ENCODE assay signal across 14 mouse cellular contexts in genomic region chr1:136254503-136255065, GRCm38 (mm10). TPM values are rescaled to one million over a fixed set of nuclear protein-coding genes. Genes with fewer than 3 reads are reported as not detected.
"Had no signal": no experiment of that assay in that cellular context is flagged by ENCODE, and none has a peak within 500 bp of the region (broad histone marks: within the 10 kb centered on the region; RNA-seq: fewer than 3 reads in every experiment).

No protein-coding gene starts in this region.

- DNase-seq: kidney, postnatal 14 days; left cerebral cortex, postnatal 4 days; lung, adult 18-20 months; midbrain, embryonic 14.5 days; right cerebral cortex, postnatal 14 days had no signal

- H3K27ac ChIP-seq: kidney, embryonic 15.5 days; limb, embryonic 13.5 days; liver, embryonic 14.5 days; neural tube, embryonic 13.5 days had no signal

- H3K36me3 ChIP-seq: kidney, embryonic 15.5 days; limb, embryonic 13.5 days; neural tube, embryonic 13.5 days had no signal

- H3K9ac ChIP-seq: kidney, embryonic 15.5 days; limb, embryonic 13.5 days; liver, embryonic 14.5 days; neural tube, embryonic 13.5 days had no signal

- H3K4me3 ChIP-seq: kidney, embryonic 15.5 days; limb, embryonic 13.5 days; neural tube, embryonic 13.5 days had no signal

- H3K4me2 ChIP-seq: kidney, embryonic 15.5 days; limb, embryonic 13.5 days; neural tube, embryonic 13.5 days had no signal

- H3K9me3 ChIP-seq: kidney, embryonic 15.5 days; limb, embryonic 13.5 days; neural tube, embryonic 13.5 days had no signal

RNA-seq across cellular contexts. Expression of gene Gpr25, which starts 6.1 kb away (rescaled TPM):
- total RNA-seq: liver, adult 2 months; monocyte, adult 5-6 weeks had no signal
- polyA plus RNA-seq: kidney, embryonic 15.5 days; limb, embryonic 13.5 days; liver, embryonic 14.5 days; lung, embryonic 16.5 days; midbrain, embryonic 14.5 days; stomach, embryonic 16.5 days had no signal

RNA-seq across cellular contexts. Expression of gene Inava, which starts 20.5 kb away (rescaled TPM):
- total RNA-seq: liver, adult 2 months; monocyte, adult 5-6 weeks had no signal

RNA-seq across cellular contexts. Expression of gene Mroh3, which starts 42.0 kb away (rescaled TPM):
- total RNA-seq: liver, adult 2 months; monocyte, adult 5-6 weeks had no signal
- polyA plus RNA-seq: limb, embryonic 13.5 days; liver, adult 2 months; lung, embryonic 16.5 days; neural tube, embryonic 13.5 days; spleen, adult 2 months had no signal
